Mouse (Mus musculus): ENCODE measurements around the gene Iscu. TPM values are rescaled to one million over a fixed set of nuclear protein-coding genes. Genes with fewer than 3 reads are reported as not detected.
"Not testable (repeated sequence)": the region's sequence is repeated elsewhere in the genome, so short reads cannot be mapped to it uniquely, and the experiment has no call there.

Gene Iscu
- polyA plus RNA-seq, 1 experiment from 2014 or later: 92.4 TPM

- Histone ChIP-seq H3K9me3 (ENCODE audit: control insufficient read depth, low read length) (no peaks in the 10 kb centered on the region), H3K9ac (no peak overlapping the region), H3K4me2 (replicated peaks) (no peak overlapping the region), H3K4me1 (replicated peaks; ENCODE audit: control insufficient read depth, insufficient read depth, low read length) (no peaks in the 10 kb centered on the region), H3K27me3 (ENCODE audit: control insufficient read depth, insufficient read depth, low read length) (no peaks in the 10 kb centered on the region; the same call in 1 of the 2 replicates), H3K27ac (no peak overlapping the region), H3K4me3 (replicated peaks; ENCODE audit: low read length) (no peak overlapping the region), H3K36me3 (replicated peaks; ENCODE audit: control insufficient read depth, insufficient read depth) (peaks cover 22% of the 10 kb centered on the region)
- ATAC-seq (ENCODE audit: low FRiP score) (no peak), DNase-seq (ENCODE audit: low spot score) (no peak)
- 86% methylated on average over 7 of the region's 7 CpGs for whole genome bisulfite sequencing
Observed at GRCm38 (mm10) chr5:113781254-113781653, 8.7 kb downstream of the Iscu start.

- 81% methylated on average over 7 of the region's 7 CpGs for WGBS
- no peak for ATAC-seq (ENCODE audit: low FRiP score)
- Histone ChIP-seq H3K4me2 (replicated peaks) (no peak overlapping the region), H3K4me3 (replicated peaks; ENCODE audit: low read length) (no peak overlapping the region), H3K9me3 (ENCODE audit: control insufficient read depth, low read length) (no peaks in the 10 kb centered on the region), H3K4me1 (replicated peaks; ENCODE audit: control insufficient read depth, insufficient read depth, low read length) (no peaks in the 10 kb centered on the region), H3K27ac (no peak overlapping the region), H3K27me3 (ENCODE audit: control insufficient read depth, insufficient read depth, low read length) (no peaks in the 10 kb centered on the region; the same call in 1 of the 2 replicates), H3K9ac (no peak overlapping the region), H3K36me3 (replicated peaks; ENCODE audit: control insufficient read depth, insufficient read depth) (peaks cover 16% of the 10 kb centered on the region)
- DNase-seq (ENCODE audit: low spot score): no peak
Observed at GRCm38 (mm10) chr5:113781875-113782274, 9.3 kb downstream of the Iscu start.

GRCm38 (mm10) chr5:113782624-113783023, 10.1 kb downstream of the Iscu start:
- no peak for DNase-seq (ENCODE audit: low spot score)
- WGBS: 91% methylated on average over 7 of the region's 7 CpGs
- ATAC-seq (ENCODE audit: low FRiP score): no peak

GRCm38 (mm10) chr5:113783581-113784001, 11.0 kb downstream of the Iscu start:
- DNase-seq (ENCODE audit: low spot score) (no peak), ATAC-seq (ENCODE audit: low FRiP score) (no peak)
- Histone ChIP-seq H3K36me3 (replicated peaks; ENCODE audit: control insufficient read depth, insufficient read depth) (peaks cover 3% of the 10 kb centered on the region), H3K4me3 (replicated peaks; ENCODE audit: low read length) (no peak overlapping the region), H3K4me1 (replicated peaks; ENCODE audit: control insufficient read depth, insufficient read depth, low read length) (no peaks in the 10 kb centered on the region), H3K9ac (no peak overlapping the region), H3K27ac (no peak overlapping the region), H3K9me3 (ENCODE audit: control insufficient read depth, low read length) (no peaks in the 10 kb centered on the region), H3K4me2 (replicated peaks) (no peak overlapping the region), H3K27me3 (ENCODE audit: control insufficient read depth, insufficient read depth, low read length) (no peaks in the 10 kb centered on the region; the same call in 1 of the 2 replicates)
- WGBS: 18% methylated on average over 12 of the region's 12 CpGs

More at GRCm38 (mm10) chr5:113782624-113783023, 10.1 kb downstream of the Iscu start:
- Histone ChIP-seq H3K27me3 (ENCODE audit: control insufficient read depth, insufficient read depth, low read length) (no peaks in the 10 kb centered on the region; the same call in 1 of the 2 replicates), H3K4me3 (replicated peaks; ENCODE audit: low read length) (no peak overlapping the region), H3K9ac (no peak overlapping the region), H3K4me2 (replicated peaks) (no peak overlapping the region), H3K4me1 (replicated peaks; ENCODE audit: control insufficient read depth, insufficient read depth, low read length) (no peaks in the 10 kb centered on the region), H3K9me3 (ENCODE audit: control insufficient read depth, low read length) (no peaks in the 10 kb centered on the region), H3K36me3 (replicated peaks; ENCODE audit: control insufficient read depth, insufficient read depth) (peaks cover 10% of the 10 kb centered on the region), H3K27ac (no peak overlapping the region)

- 37% methylated on average over 3 of the region's 3 CpGs for WGBS
- H3K27ac ChIP-seq; H3K27me3 ChIP-seq (ENCODE audit: control insufficient read depth, insufficient read depth, low read length); H3K9ac ChIP-seq; H3K36me3 ChIP-seq (replicated peaks; ENCODE audit: control insufficient read depth, insufficient read depth); ATAC-seq (ENCODE audit: low FRiP score); H3K4me1 ChIP-seq (replicated peaks; ENCODE audit: control insufficient read depth, insufficient read depth, low read length); H3K4me2 ChIP-seq (replicated peaks); H3K9me3 ChIP-seq (ENCODE audit: control insufficient read depth, low read length); DNase-seq (ENCODE audit: low spot score); H3K4me3 ChIP-seq (replicated peaks; ENCODE audit: low read length): not testable (repeated sequence)
Observed at GRCm38 (mm10) chr5:113784104-113784503, 11.6 kb downstream of the Iscu start.

- Histone ChIP-seq H3K9ac (no peak overlapping the region), H3K4me3 (replicated peaks; ENCODE audit: low read length) (no peak overlapping the region), H3K9me3 (ENCODE audit: control insufficient read depth, low read length) (no peaks in the 10 kb centered on the region), H3K27ac (no peak overlapping the region), H3K4me2 (replicated peaks) (no peak overlapping the region), H3K4me1 (replicated peaks; ENCODE audit: control insufficient read depth, insufficient read depth, low read length) (no peaks in the 10 kb centered on the region), H3K27me3 (ENCODE audit: control insufficient read depth, insufficient read depth, low read length) (no peaks in the 10 kb centered on the region; the same call in 1 of the 2 replicates), H3K36me3 (replicated peaks; ENCODE audit: control insufficient read depth, insufficient read depth) (no peaks in the 10 kb centered on the region)
- WGBS: 77% methylated on average over 5 of the region's 5 CpGs
- ATAC-seq (ENCODE audit: low FRiP score) (no peak), DNase-seq (ENCODE audit: low spot score) (no peak)
Observed at GRCm38 (mm10) chr5:113786985-113787384, 14.4 kb downstream of the Iscu start.

- Histone ChIP-seq H3K9ac (no peak overlapping the region), H3K4me2 (replicated peaks) (no peak overlapping the region), H3K4me3 (replicated peaks; ENCODE audit: low read length) (no peak overlapping the region), H3K27me3 (ENCODE audit: control insufficient read depth, insufficient read depth, low read length) (no peaks in the 10 kb centered on the region), H3K27ac (no peak overlapping the region), H3K36me3 (replicated peaks; ENCODE audit: control insufficient read depth, insufficient read depth) (no peaks in the 10 kb centered on the region), H3K9me3 (ENCODE audit: control insufficient read depth, low read length) (no peaks in the 10 kb centered on the region), H3K4me1 (replicated peaks; ENCODE audit: control insufficient read depth, insufficient read depth, low read length) (no peaks in the 10 kb centered on the region)
- DNase-seq (ENCODE audit: low spot score) (no peak), ATAC-seq (ENCODE audit: low FRiP score) (no peak)
- WGBS: 47% methylated on average over 6 of the region's 6 CpGs
Observed at GRCm38 (mm10) chr5:113788645-113789044, 16.1 kb downstream of the Iscu start.

- WGBS: 43% methylated on average over 7 of the region's 7 CpGs
- H3K9ac ChIP-seq: no peak overlapping the region
- ATAC-seq (ENCODE audit: low FRiP score) (no peak), DNase-seq (ENCODE audit: low spot score) (no peak)
- H3K36me3 ChIP-seq (replicated peaks; ENCODE audit: control insufficient read depth, insufficient read depth): no peaks in the 10 kb centered on the region
- no peak overlapping the region for H3K4me2 ChIP-seq (replicated peaks)
- H3K27ac ChIP-seq: no peak overlapping the region
- no peaks in the 10 kb centered on the region for H3K9me3 ChIP-seq (ENCODE audit: control insufficient read depth, low read length)
- no peak overlapping the region for H3K4me3 ChIP-seq (replicated peaks; ENCODE audit: low read length)
- no peaks in the 10 kb centered on the region for H3K27me3 ChIP-seq (ENCODE audit: control insufficient read depth, insufficient read depth, low read length)
- H3K4me1 ChIP-seq (replicated peaks; ENCODE audit: control insufficient read depth, insufficient read depth, low read length): no peaks in the 10 kb centered on the region
Observed at GRCm38 (mm10) chr5:113789075-113789788, 16.7 kb downstream of the Iscu start.

GRCm38 (mm10) chr5:113790453-113791196, 18.1 kb downstream of the Iscu start:
- Histone ChIP-seq H3K9ac (no peak overlapping the region), H3K27me3 (ENCODE audit: control insufficient read depth, insufficient read depth, low read length) (no peaks in the 10 kb centered on the region), H3K9me3 (ENCODE audit: control insufficient read depth, low read length) (no peaks in the 10 kb centered on the region), H3K36me3 (replicated peaks; ENCODE audit: control insufficient read depth, insufficient read depth) (no peaks in the 10 kb centered on the region), H3K4me3 (replicated peaks; ENCODE audit: low read length) (no peak overlapping the region), H3K27ac (no peak overlapping the region), H3K4me1 (replicated peaks; ENCODE audit: control insufficient read depth, insufficient read depth, low read length) (no peaks in the 10 kb centered on the region), H3K4me2 (replicated peaks) (no peak overlapping the region)
- no peak for DNase-seq (ENCODE audit: low spot score)
- ATAC-seq (ENCODE audit: low FRiP score): no peak
- 82% methylated on average over 11 of the region's 11 CpGs for WGBS
